Mouse (Mus musculus): ENCODE results near the gene Crb3.

The Crb3 gene

DNA sequence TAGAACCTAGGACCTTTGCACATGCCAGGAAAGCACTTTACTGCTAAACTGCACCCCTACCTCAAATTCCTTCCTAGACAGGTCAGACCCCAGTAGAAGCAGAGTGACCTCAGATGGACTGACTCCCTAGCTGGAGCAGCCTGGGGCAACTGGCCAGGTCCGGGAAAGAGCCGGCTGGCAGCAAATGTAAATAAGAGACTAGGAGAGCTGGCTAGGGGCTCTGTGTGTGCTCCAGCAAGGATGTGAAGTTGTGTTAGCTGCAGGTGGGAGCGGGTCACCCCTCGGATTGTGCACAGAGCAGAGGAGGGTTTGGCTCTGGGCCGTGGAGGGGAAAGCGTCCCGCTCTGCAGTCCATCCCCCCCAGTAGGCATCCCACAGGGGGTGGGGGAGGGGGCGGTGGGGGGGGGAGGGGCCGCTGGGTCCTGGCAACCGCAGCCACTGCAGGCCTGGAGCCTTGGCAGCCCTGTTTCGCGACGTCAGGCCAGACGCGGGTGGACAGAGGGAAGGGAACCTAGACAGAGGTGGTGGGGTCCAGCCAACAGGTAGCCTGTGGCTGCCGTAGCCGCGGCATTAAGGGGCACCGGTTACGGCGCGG, at the start of gene Crb3:
Gene Crb3 (plus strand): TSS at position 215 of the 595 bp plus-strand sequence.
- DNase-seq, result no peak

GRCm38 (mm10) chr17:57010911-57011235, 48.0 kb upstream of the Crb3 start:
- no peak for DNase-seq

GRCm38 (mm10) chr17:57011236-57012141, 47.4 kb upstream of the Crb3 start, which contains the start of the genes Gtf2f1 and Gm17949:
TSS of gene Gtf2f1 (minus strand) at chr17:57011288.
TSS of gene Gm17949 (plus strand) at chr17:57011469.
- DNase-seq, result peak; percentile 92

DNA sequence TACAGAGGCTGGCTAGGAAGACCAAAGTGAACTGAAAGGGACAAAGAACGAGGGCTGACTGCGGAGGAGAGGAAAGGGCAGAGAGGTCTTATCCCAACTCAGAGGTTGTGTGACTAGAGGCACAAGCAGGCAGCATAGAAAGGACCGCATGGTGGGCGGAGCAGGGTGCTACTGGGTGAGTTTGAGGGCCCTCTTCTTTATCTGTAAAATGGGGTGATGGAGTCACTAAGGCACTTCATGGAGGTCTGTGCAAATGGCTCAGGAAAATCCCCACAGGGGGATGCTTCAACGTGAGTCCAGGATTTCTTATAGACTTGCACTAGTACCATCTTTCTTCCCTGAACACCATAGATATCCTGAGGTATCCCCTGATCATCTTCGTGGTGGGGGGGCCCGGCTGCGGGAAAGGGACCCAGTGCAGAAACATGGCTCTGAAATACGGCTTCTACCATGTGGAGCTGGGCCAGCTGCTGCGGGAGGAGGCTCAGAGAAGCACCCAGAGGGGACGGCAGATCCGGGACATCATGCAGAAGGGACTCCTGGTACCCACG, 46.6 kb upstream of the Crb3 start:
- peak; percentile 35 for DNase-seq

GRCm38 (mm10) chr17:57019693-57020092, 39.2 kb upstream of the Crb3 start:
- DNase-seq, result no peak

- no peak for DNase-seq
Observed at GRCm38 (mm10) chr17:57020960-57021359, 37.9 kb upstream of the Crb3 start.

GRCm38 (mm10) chr17:57027471-57027870, 31.4 kb upstream of the Crb3 start:
- DNase-seq, result no peak

GRCm38 (mm10) chr17:57029691-57030090, 29.2 kb upstream of the Crb3 start:
- DNase-seq, result no peak

DNA sequence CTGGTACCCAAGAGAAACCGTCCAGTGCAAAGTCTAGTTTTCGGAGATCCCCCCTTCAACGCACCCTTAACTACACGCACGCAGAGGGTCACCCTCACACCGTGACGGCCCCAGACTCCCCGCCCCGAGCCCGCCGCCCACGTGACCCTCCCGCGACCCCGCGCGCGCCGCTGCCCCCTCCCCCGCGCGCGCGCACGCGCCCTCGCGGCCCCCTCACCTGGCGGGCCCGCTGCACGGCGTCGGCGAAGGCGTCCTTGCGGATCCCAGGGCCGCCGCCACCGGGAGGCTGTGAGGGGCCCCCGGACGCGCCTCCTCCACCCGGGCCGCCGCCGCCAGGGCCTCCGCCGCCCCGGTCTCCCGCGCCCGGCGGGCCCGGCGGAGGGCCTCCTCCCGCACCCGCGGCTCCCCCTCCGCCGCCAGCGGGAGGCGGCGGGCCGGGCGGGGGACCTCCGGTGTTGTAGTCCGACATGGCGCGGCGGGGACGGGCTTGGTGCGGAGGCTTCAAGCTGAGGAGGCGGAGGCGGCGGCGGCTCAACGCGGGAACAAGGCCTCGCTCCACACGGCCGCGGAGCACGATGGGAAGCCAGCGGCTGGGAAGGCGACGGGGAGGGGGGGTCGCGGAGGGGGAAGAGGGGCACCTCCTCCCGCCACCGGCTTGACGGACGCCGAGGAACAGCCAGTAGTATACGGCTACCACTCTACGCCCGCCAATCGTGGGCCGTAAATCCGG, 27.8 kb upstream of the Crb3 start, which contains the start of gene Khsrp:
Gene Khsrp (minus strand): TSS at position 592 of the 730 bp plus-strand sequence.
- peak; percentile 86 for DNase-seq

DNA sequence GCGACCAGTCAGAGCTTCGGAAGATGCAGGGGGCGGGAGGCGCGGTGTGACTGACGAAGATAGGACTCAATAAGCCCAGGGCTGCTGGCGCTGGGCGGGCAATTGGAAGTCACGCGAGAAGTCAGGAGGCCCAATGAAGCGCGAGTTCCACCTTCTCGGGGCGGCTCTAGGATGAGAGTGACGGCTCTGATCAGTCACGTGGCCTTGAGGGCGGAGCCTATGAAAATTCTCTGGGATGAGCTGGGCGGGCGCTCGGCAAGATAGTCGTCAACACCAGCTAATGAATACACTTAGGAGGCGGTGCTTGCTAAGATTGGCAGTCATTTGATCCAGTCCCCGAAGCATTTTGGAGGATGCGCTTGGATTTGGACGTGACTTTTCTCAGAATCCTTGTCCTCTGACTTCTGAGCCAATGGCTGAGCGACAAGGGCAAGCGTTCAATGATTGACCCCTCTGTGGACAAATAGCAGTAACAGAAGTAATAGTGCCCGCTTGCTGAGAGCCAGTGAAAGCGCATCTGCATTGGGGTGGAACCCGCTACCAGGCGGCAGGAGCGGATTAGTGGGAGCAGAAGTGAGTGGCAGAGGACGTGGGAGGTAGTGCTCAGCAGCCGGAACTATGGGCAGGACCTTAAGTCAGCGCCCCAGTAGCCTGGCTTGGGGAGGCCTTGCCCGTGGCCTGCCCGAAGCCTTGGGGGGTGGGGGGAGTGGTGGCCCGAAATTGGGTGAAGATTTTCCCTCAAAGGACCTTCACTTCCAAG, 27.1 kb upstream of the Crb3 start:
- peak; percentile 98 for DNase-seq

DNA sequence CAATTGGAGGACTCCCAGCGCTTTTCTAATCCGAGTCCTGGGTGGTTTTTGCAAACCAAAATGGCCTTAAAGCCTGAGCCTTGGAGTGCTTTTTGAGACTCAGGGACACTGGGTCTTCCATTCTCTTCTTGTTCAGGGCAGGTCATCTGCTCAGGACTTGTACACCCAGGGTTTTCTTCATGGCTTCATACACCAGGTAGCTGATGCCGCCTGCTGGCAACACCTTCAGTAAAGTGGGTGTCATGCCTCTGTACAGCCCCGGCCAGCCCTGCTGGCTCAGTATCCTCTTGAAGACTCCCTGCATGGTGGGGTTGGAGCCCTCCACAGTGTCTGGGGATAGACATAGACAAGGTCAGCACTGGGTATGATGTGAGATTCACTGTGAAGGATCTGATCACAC, 26.1 kb upstream of the Crb3 start:
- DNase-seq, result no peak

DNA sequence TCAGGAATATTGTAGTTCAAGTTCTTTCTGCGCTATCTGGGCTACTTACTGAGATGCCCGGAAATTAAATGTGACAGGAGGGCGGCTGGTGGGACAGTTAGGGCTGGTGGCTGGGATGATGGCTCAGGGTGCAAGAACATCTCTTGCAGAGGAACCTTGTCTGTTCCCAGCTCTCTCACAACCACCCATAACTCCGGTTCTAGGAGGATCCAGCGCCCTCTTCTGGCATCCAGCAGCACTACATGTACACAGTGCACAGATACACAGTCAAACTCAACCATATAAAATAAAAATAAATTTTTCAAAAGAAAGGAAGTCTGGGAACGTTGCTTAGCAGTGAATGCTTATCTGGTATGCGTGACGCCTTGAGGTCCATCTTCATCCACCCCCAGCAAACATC, 19.9 kb upstream of the Crb3 start:
- peak; percentile 58 for DNase-seq

DNA sequence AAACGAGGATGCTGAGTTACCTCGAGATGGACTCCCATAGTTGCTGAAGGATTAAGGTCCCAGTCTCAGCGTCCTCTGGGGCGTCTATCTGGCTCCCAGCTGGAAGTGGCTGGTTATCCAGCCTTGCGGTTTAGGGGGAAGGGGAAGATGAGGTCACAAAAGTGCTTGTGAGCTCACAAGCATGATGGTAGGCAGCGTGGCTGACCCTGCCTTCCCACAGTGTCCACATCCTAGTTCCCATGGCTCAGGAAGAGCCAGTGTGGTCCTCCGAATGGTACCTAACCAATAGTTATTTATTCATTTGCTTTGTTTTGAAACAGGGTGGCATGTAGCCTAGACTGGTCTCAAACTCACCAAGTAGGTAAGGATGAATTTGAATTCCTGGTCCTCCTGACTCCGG, 17.4 kb upstream of the Crb3 start, which contains the start of gene Slc25a41:
Gene Slc25a41 (minus strand): TSS at position 101 of the 400 bp plus-strand sequence.
- DNase-seq, result no peak

DNA sequence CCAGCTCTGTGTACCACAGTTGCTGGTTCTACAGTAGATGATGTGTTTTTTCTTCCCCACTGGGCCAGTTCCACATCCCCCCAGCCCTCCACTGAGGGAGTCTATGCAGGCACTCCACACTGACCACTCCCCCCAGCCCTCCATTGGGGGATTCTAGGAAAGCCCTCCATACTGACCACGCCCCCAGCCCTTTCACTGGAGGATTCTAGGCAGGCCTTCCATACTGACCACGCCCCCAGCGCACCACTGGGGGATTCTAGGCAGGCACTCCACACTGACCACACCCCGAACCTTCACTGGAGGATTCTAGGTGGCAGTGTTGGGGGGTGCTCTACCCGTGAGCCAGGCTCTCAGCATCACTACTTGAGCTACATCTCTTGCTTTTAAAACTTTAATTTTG, 11.5 kb upstream of the Crb3 start:
- no peak for DNase-seq

DNA sequence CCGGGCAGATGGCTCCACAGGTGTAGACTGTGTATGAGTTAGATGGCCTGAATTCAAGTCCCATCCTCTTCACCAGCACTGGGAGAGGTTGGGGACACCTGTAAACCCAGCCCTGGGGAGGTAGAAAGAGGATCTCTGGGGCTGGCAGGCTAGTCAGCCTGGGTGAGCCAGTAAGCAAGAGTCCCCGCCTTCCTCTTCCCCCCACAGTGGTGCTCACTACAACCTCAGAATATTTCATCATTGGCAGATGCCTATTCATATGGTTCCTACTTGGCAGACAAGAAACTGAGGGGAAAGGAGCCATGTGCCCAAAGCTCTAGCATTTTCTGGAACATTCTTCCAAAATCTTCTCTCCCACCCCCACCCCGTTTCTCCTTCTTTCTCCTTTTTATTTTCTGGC, 10.1 kb upstream of the Crb3 start:
- no peak for DNase-seq

DNA sequence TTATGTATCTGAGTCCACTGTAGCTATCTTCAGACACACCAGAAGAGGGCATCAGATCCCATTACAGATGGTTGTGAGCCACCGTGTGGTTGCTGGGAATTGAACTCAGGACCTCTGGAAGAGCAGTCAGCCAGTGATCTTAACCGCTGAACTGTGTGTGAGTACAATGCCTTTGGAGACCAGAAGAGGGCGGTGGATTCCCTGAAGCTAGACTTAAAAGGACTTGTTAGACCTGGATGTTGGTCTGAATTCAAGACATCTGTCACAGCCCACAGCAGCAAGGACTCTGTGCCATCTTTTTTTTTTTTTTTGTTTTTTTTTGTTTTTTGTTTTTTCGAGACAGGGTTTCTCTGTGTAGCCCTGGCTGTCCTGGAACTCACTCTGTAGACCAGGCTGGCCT, 7.2 kb upstream of the Crb3 start:
- peak; percentile 52 for DNase-seq

- DNase-seq, result no peak
Observed at GRCm38 (mm10) chr17:57056246-57056645, 2.7 kb upstream of the Crb3 start.

DNA sequence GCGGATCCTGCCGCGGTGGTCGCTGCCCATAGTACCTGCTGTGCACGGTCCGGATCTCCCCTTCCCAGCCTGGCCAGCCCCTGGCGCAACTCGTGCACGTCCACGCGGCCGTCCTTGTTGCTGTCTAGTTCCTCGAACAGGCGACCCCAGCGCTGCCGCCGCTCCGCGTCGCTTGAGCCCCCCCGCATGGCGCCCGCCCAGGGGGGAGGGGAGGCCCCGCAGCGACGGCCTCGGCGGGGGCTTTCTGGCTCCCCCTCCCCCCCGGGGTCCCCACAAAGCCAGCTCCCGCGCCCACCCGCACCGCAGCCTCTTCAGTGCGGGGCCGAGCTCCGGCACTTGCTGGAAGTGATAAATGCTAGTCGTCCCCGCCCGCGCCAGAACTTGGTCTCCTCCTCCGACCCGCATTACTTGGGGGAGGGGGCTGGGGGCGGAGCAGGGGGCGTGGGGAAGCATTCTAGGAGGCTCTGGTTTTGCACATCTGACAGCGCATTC, 627 bp downstream of the Crb3 start, which contains the start of gene Slc25a23:
Gene Slc25a23 (minus strand): TSS at position 378 of the 492 bp plus-strand sequence.
- peak; percentile 85 for DNase-seq

GRCm38 (mm10) chr17:57060231-57060801, 1.4 kb downstream of the Crb3 start:
- peak; percentile 98 for DNase-seq

- DNase-seq, result peak; percentile 31
Observed at GRCm38 (mm10) chr17:57061069-57061468, 2.2 kb downstream of the Crb3 start.

GRCm38 (mm10) chr17:57062011-57062521, 3.2 kb downstream of the Crb3 start:
- DNase-seq, result peak; percentile 74

Measured in thymus, postnatal 4 days (tissue).